Mouse (Mus musculus): Measurements from ENCODE around the gene Ripor3. TPM values are rescaled to one million over a fixed set of nuclear protein-coding genes. Genes with fewer than 3 reads are reported as not detected.

The Ripor3 gene
- total and polyA plus RNA-seq, 3 experiments, result 0.17 TPM; not detected in 2

- Histone ChIP-seq H3K4me3 (replicated peaks in 1 of 3; ENCODE audit: low read depth in 2 of 3, low read length in 2 of 3, poor library complexity in 1 of 3) (no peak overlapping the region), H3K27me3 (replicated peaks) (peaks cover 83% of the 10 kb centered on the region), H3K9me3 (replicated peaks; ENCODE audit: low read length) (peaks cover 8% of the 10 kb centered on the region), H3K79me2 (replicated peaks; ENCODE audit: control insufficient read depth, extremely low read depth, insufficient read depth, poor library complexity, severe bottlenecking) (no peaks in the 10 kb centered on the region), H3K4me2 (ENCODE audit: insufficient read depth, low read depth, poor library complexity, severe bottlenecking) (no peak overlapping the region), H3K36me3 (replicated peaks in 1 of 2; ENCODE audit: control insufficient read depth in 1 of 2, insufficient read depth in 1 of 2, low read length in 1 of 2) (no peaks in the 10 kb centered on the region), H3K9ac (ENCODE audit: insufficient read depth, low read depth) (no peak overlapping the region), H3K27ac (ENCODE audit: insufficient read depth, low read depth) (no peak overlapping the region), H3K4me1 (ENCODE audit: control insufficient read depth in 1 of 2, insufficient read depth in 2 of 2) (peaks cover 12 to 22% of the 10 kb centered on the region in 2 experiments)
- DNase-seq (ENCODE audit: extremely low read depth), result no peak
- TF ChIP-seq TBP (conservative IDR thresholded peaks at IDR 0.05; ENCODE audit: low read depth, low read length) (no peak), GABPA (IDR thresholded peaks at IDR 0.05; ENCODE audit: insufficient replicate concordance, low read depth, low read length) (no peak), BHLHE40 (IDR thresholded peaks at IDR 0.05; ENCODE audit: low read depth, low read length) (no peak), IRF4 (IDR thresholded peaks at IDR 0.05; ENCODE audit: low read depth, low read length) (no peak), USF1 (IDR thresholded peaks at IDR 0.05; ENCODE audit: low read depth, low read length) (no peak), TCF12 (IDR thresholded peaks at IDR 0.05; ENCODE audit: low read depth, low read length) (no peak), KAT2A (IDR thresholded peaks at IDR 0.05; ENCODE audit: insufficient replicate concordance, low read length) (no peak), ZC3H11A (IDR thresholded peaks at IDR 0.05; ENCODE audit: low read depth, low read length) (no peak), POLR2AphosphoS2 (IDR thresholded peaks at IDR 0.05; ENCODE audit: low read depth, low read length) (no peak), NELFE (IDR thresholded peaks at IDR 0.05; ENCODE audit: low read depth, low read length) (no peak), RAD21 (IDR thresholded peaks at IDR 0.05; ENCODE audit: low read depth, low read length) (no peak), JUND (conservative IDR thresholded peaks at IDR 0.05; ENCODE audit: low read depth, low read length) (no peak), MAFK (IDR thresholded peaks at IDR 0.05; ENCODE audit: insufficient replicate concordance, low read length) (no peak), ZMIZ1 (IDR thresholded peaks at IDR 0.05; ENCODE audit: low read depth, low read length) (no peak), USF2 (conservative IDR thresholded peaks at IDR 0.05; ENCODE audit: low read depth, low read length) (no peak), ETS1 (conservative IDR thresholded peaks at IDR 0.05; ENCODE audit: low read depth, low read length) (no peak), SMC3 (IDR thresholded peaks at IDR 0.05; ENCODE audit: low read depth, low read length) (no peak)
- in situ Hi-C loops (cut with MboI; ENCODE audit: low pct_ligation_motif_present, low pct_unique_long_range_greater_than_20kb, low sequenced_read_pairs) (no loop called here), dilution Hi-C loops (cut with MboI; ENCODE audit: extremely low pct_ligation_motif_present, extremely low pct_unique_long_range_greater_than_20kb, low sequenced_read_pairs) (no loop called here)
These were observed 34.9 kb upstream of the Ripor3 start for GRCm38 (mm10) chr2:168045357-168045756.

- no peak overlapping the region for H3K4me3 ChIP-seq (replicated peaks in 1 of 3; ENCODE audit: low read depth in 2 of 3, low read length in 2 of 3, poor library complexity in 1 of 3)
- dilution Hi-C loops (cut with MboI; ENCODE audit: extremely low pct_ligation_motif_present, extremely low pct_unique_long_range_greater_than_20kb, low sequenced_read_pairs) (no loop called here), in situ Hi-C loops (cut with MboI; ENCODE audit: low pct_ligation_motif_present, low pct_unique_long_range_greater_than_20kb, low sequenced_read_pairs) (no loop called here)
- no peak overlapping the region for H3K9ac ChIP-seq (ENCODE audit: insufficient read depth, low read depth)
- TF ChIP-seq RAD21 (IDR thresholded peaks at IDR 0.05; ENCODE audit: low read depth, low read length) (no peak), SIN3A (IDR thresholded peaks at IDR 0.05; ENCODE audit: low read length) (no peak), IRF4 (IDR thresholded peaks at IDR 0.05; ENCODE audit: low read depth, low read length) (no peak), MYC (IDR thresholded peaks at IDR 0.05; ENCODE audit: low read depth, low read length) (no peak), TCF12 (IDR thresholded peaks at IDR 0.05; ENCODE audit: low read depth, low read length) (no peak), PAX5 (IDR thresholded peaks at IDR 0.05; ENCODE audit: low read length) (no peak), ZKSCAN1 (IDR thresholded peaks at IDR 0.05; ENCODE audit: borderline replicate concordance, low read depth, low read length) (no peak), CHD1 (IDR thresholded peaks at IDR 0.05; ENCODE audit: low read depth, low read length) (no peak), CHD2 (IDR thresholded peaks at IDR 0.05; ENCODE audit: low read length) (no peak), ELF1 (IDR thresholded peaks at IDR 0.05; ENCODE audit: low read depth, low read length) (no peak), NELFE (IDR thresholded peaks at IDR 0.05; ENCODE audit: low read depth, low read length) (no peak), ZNF384 (IDR thresholded peaks at IDR 0.05; ENCODE audit: low read depth, low read length) (no peak), MAZ (IDR thresholded peaks at IDR 0.05; ENCODE audit: low read depth, low read length) (no peak), USF1 (IDR thresholded peaks at IDR 0.05; ENCODE audit: low read depth, low read length) (no peak), MEF2A (IDR thresholded peaks at IDR 0.05; ENCODE audit: borderline replicate concordance, low read depth, low read length) (no peak), UBTF (IDR thresholded peaks at IDR 0.05; ENCODE audit: low read depth, low read length) (no peak), POLR2A (IDR thresholded peaks at IDR 0.05; ENCODE audit: low read depth, low read length) (no peak), POLR2AphosphoS2 (IDR thresholded peaks at IDR 0.05; ENCODE audit: low read depth, low read length) (no peak), KAT2A (IDR thresholded peaks at IDR 0.05; ENCODE audit: insufficient replicate concordance, low read length) (no peak), BHLHE40 (IDR thresholded peaks at IDR 0.05; ENCODE audit: low read depth, low read length) (no peak)
- peaks cover 8% of the 10 kb centered on the region for H3K9me3 ChIP-seq (replicated peaks; ENCODE audit: low read length)
- H3K27ac ChIP-seq (ENCODE audit: insufficient read depth, low read depth), result no peak overlapping the region
- peaks cover 82% of the 10 kb centered on the region for H3K27me3 ChIP-seq (replicated peaks)
- no peaks in the 10 kb centered on the region for H3K36me3 ChIP-seq (replicated peaks in 1 of 2; ENCODE audit: control insufficient read depth in 1 of 2, insufficient read depth in 1 of 2, low read length in 1 of 2)
- no peak for DNase-seq (ENCODE audit: extremely low read depth)
- H3K4me1 ChIP-seq (ENCODE audit: control insufficient read depth in 1 of 2, insufficient read depth in 2 of 2), result peaks cover 9 to 17% of the 10 kb centered on the region in 2 experiments
- no peaks in the 10 kb centered on the region for H3K79me2 ChIP-seq (replicated peaks; ENCODE audit: control insufficient read depth, extremely low read depth, insufficient read depth, poor library complexity, severe bottlenecking)
- H3K4me2 ChIP-seq (ENCODE audit: insufficient read depth, low read depth, poor library complexity, severe bottlenecking), result no peak overlapping the region
These were observed 34.4 kb upstream of the Ripor3 start for GRCm38 (mm10) chr2:168044681-168045287.

Data from CH12.LX (cell line).